Mouse (Mus musculus): ENCODE data around the gene Slc35b2. TPM values are rescaled to one million over a fixed set of nuclear protein-coding genes. Genes with fewer than 3 reads are reported as not detected.
A peak's percentile ranks its signal among the peaks of the same experiment; 100 is the strongest.

Gene Slc35b2
- polyA plus RNA-seq, 1 experiment from 2014 or later, result 97.9 TPM

DNA sequence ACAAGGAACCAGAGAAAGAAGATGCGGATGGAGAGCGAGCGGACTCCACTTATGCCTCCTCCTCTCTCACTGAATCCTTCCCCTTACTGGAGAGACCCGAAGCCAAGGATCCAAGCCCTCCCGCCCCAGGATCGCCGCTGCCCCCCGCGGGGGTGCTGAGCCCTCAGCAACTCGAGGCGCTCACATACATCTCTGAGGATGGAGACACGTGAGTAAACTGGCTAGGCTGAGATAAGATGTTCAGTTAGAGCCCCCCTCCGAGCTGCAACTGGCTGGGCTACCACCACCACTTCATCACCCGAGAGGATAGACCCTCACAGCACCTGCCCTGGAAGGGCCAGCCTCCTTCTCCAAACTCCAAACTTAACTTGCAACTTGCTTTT lies 7.6 kb upstream of the Slc35b2 start:
- peak overlapping the region; percentile 63 for H3K9ac ChIP-seq (replicated peaks)
- no peaks in the 10 kb centered on the region for H3K9me3 ChIP-seq
- H3K27ac ChIP-seq (replicated peaks), result no peak overlapping the region
- no peak for ATAC-seq (replicated peaks)
- WGBS, result 3% methylated on average over 14 of the region's 14 CpGs
- peaks cover 8% of the 10 kb centered on the region for H3K4me1 ChIP-seq
- H3K4me2 ChIP-seq (replicated peaks), result peak overlapping the region; percentile 87
- H3K27me3 ChIP-seq, result 0 out of 2 replicates have a peak, but pooled peaks cover 2% of the 10 kb centered on the region
- H3K36me3 ChIP-seq, result no peaks in the 10 kb centered on the region
- peak overlapping the region; percentile 49 for H3K4me3 ChIP-seq

DNA sequence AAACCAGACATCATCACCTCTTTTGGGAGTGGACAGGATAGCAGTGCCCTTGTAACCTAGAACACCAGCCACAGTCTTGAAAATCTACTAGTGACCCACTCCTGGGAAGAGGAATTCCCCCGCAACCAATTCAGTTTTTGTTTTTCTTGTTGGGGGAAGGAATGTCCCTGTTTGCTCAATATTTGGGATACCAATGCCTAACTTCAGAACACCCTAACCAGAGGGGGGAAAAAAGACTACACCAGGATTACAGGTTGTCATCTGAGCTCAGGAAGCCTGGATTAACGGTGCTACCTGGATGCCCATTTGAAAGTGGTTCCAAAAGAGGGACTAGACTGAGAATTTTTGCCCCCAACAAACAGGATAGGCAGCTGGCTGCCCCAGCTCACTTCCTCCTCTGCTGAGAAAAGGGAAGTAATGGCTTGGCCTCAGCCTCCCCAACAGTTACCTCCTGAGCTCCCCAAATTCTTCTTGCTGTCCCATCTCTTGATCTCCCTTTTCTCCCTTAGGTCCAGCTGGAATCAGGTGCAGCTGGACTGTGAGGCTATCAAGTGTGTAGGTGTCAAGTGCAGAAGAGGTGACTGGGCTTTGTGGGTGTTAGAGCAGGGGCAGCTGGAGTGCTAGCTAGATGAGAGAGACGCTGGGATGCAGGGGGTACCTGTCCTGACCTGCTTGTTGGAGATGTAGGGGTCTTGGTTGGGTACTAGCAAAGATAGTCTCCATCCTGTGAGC lies 7.0 kb upstream of the Slc35b2 start:
- 0 out of 2 replicates have a peak, but pooled peaks cover 2% of the 10 kb centered on the region for H3K27me3 ChIP-seq
- H3K4me2 ChIP-seq (replicated peaks), result peak overlapping the region; percentile 87
- H3K27ac ChIP-seq (replicated peaks), result no peak overlapping the region
- ATAC-seq (replicated peaks), result no peak
- no peaks in the 10 kb centered on the region for H3K36me3 ChIP-seq
- peaks cover 8% of the 10 kb centered on the region for H3K4me1 ChIP-seq
- no peak overlapping the region for H3K9ac ChIP-seq (replicated peaks)
- peak overlapping the region; percentile 49 for H3K4me3 ChIP-seq
- 71% methylated on average over 3 of the region's 3 CpGs for WGBS
- H3K9me3 ChIP-seq, result no peaks in the 10 kb centered on the region

DNA sequence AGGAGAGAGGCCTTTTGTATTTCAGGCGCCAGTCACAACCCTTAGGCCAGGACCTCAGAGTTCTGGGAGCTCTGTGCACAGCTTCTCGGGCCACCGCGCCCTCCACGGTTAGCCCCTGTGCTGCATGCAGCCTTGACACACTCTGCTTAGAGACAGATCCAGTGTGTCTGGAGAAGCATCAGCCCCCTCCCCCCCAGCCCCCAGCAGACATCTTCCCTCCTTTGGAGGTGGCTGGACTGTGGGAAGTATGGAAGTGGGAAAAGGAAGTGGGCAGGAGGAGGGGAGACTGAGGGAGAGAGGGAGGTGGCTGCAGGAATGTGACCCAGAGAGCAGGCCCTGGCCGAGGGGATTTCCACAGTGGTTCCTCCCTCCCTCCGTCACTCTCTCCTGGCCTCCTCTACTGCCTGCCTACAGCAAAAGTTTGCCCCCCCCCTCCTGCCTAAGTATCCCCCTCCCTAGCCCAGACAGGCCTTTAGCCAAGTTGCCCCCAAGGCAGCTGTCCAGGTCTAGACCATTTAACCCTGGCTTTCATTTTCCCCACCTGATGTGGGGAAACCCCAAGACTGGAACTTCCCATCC lies 6.3 kb upstream of the Slc35b2 start:
- H3K4me2 ChIP-seq (replicated peaks), result no peak overlapping the region
- no peak overlapping the region for H3K27ac ChIP-seq (replicated peaks)
- peaks cover 8% of the 10 kb centered on the region for H3K4me1 ChIP-seq
- H3K9ac ChIP-seq (replicated peaks), result no peak overlapping the region
- H3K36me3 ChIP-seq, result no peaks in the 10 kb centered on the region
- H3K27me3 ChIP-seq, result 0 out of 2 replicates have a peak, but pooled peaks cover 2% of the 10 kb centered on the region
- H3K9me3 ChIP-seq, result no peaks in the 10 kb centered on the region
- H3K4me3 ChIP-seq, result no peak overlapping the region
- WGBS, result 69% methylated on average over 7 of the region's 7 CpGs
- no peak for ATAC-seq (replicated peaks)

DNA sequence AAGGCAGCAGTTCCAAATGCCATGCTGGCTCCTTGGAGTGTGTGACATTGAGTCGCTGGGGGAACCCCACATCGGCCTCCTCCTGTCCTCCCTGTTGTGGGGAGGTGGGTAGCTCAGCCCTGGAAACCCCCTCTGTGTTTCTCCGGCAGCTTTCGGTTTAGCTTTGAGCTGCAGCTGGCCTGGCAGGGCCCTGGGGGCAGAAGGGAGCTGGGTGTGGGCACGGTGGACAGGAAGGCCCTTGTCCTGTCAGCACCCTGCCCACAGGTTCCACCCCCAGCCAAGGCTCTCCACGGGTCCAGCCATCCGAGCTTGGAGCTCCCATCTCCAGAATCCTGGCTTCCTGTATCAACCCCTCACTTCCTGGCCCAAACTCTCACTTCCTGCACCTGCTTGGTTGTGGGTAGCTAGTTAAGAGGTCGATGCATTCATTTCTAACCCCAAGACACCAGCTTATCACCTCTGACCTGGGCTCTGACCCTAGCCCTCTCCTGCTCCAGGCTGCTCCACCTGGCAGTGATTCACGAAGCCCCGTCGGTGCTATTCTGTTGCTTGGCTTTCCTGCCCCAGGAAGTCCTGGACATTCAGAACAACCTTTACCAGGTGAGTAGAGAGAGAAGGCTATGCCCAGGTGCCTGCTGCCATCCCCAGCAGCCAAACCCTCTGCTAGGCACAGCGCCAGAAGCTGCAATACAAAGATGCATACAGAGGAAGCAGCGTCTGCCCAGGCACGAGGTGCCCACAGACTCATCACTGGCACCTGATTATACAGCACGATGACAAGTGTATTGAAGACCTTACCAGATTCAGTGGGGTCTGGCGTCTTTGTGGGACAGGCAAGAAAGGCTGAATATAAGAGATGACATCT lies 5.4 kb upstream of the Slc35b2 start:
- Histone ChIP-seq H3K4me1 (peaks cover 8% of the 10 kb centered on the region), H3K27me3 (0 out of 2 replicates have a peak, but pooled peaks cover 2% of the 10 kb centered on the region), H3K9me3 (no peaks in the 10 kb centered on the region), H3K4me2 (replicated peaks) (no peak overlapping the region), H3K9ac (replicated peaks) (no peak overlapping the region), H3K27ac (replicated peaks) (no peak overlapping the region), H3K36me3 (no peaks in the 10 kb centered on the region), H3K4me3 (no peak overlapping the region)
- WGBS, result 76% methylated on average over 16 of the region's 16 CpGs
- ATAC-seq (replicated peaks), result no peak

DNA sequence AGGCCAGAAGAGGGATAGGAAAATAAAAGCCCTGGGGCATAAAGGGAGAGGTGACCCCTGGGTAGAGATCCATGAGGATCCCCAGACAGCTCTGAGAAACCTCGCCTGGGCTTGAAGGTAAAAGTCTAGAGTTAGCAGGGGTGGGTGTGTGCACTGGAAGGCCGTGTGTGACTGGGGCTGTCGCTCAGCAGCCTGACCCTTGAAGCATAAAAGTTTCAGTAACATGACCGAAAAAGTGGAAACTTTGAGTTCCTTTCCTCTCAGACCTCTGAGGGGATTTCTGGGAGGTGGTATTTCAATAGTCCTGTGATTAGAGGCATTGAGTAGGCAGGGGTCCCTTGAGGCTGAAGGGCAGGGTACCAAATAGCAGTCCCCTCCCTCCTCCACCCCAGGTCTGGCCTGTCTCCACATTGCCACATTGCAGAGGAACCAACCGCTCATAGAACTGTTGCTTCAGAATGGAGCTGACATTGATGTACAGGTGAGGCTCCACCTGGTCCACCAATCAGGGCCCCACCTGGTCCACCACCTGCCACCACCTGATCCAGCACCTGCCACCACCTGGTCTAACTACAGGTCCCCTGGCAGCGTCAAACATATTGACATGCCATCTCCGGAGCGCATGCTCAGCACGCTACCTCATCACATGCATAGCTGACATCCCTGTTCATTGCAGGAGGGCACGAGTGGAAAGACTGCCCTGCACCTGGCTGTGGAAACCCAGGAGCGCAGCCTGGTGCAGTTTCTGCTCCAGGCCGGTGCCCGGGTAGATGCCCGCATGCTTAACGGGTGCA lies 3.7 kb upstream of the Slc35b2 start:
- Histone ChIP-seq H3K4me2 (replicated peaks) (no peak overlapping the region), H3K9me3 (no peaks in the 10 kb centered on the region), H3K27ac (replicated peaks) (no peak overlapping the region), H3K4me1 (peaks cover 16% of the 10 kb centered on the region), H3K36me3 (no peaks in the 10 kb centered on the region), H3K4me3 (no peak overlapping the region), H3K9ac (replicated peaks) (no peak overlapping the region), H3K27me3 (0 out of 2 replicates have a peak, but pooled peaks cover under 1% of the 10 kb centered on the region)
- WGBS, result 84% methylated on average over 15 of the region's 15 CpGs
- no peak for ATAC-seq (replicated peaks)

DNA sequence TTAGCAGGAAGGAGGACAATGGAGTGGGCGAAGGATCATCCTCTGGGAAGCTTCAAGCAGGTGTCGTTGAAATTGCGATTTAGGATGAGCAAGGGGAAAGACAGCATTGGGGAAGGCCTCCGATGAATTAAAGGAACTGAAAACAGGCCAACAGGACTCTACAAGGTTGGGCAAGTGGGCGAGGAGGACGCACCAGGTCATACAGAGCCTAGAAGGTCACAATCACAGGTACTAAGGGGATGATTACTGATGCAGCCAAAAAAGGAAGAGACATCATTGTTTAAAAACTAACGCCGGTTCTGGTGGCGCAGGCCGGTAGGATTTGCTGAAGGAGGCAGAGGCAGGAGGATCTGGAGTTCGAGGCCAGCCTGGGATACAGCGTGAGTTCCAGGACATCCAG lies 458 bp upstream of the Slc35b2 start:
- no peak overlapping the region for H3K27ac ChIP-seq (replicated peaks)
- 80% methylated on average over 12 of the region's 12 CpGs for WGBS
- peaks cover 26% of the 10 kb centered on the region for H3K36me3 ChIP-seq
- no peaks in the 10 kb centered on the region for H3K27me3 ChIP-seq
- H3K9ac ChIP-seq (replicated peaks), result no peak overlapping the region
- ATAC-seq (replicated peaks), result no peak
- peaks cover 30% of the 10 kb centered on the region for H3K4me1 ChIP-seq
- H3K9me3 ChIP-seq, result no peaks in the 10 kb centered on the region
- no peak overlapping the region; the same call in 1 of the 2 replicates for H3K4me3 ChIP-seq
- H3K4me2 ChIP-seq (replicated peaks), result no peak overlapping the region

DNA sequence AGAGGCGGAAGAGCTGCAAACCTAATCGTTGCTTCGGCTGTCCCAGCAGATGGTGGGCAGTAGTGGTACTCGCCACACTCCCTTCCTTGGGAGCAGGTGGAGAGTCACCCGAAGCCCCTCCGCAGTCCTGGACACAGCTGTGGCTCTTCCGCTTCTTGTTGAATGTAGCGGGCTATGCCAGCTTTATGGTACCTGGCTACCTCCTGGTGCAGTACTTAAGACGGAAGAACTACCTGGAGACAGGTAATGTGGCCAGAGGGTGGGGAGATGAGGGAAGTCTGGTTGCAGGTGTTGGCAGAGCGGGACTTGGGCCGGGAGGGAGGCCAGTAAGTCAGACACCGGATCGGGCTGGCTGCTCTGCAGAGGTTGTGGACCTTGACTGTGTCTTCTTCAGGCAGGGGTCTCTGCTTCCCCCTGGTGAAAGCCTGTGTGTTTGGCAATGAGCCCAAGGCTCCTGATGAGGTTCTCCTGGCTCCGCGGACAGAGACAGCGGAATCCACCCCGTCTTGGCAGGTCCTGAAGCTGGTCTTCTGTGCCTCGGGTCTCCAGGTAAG lies 934 bp downstream of the Slc35b2 start:
- peak overlapping the region; percentile 94 for H3K9ac ChIP-seq (replicated peaks)
- H3K9me3 ChIP-seq, result no peaks in the 10 kb centered on the region
- peaks cover 40% of the 10 kb centered on the region for H3K36me3 ChIP-seq
- H3K27ac ChIP-seq (replicated peaks), result peak overlapping the region; percentile 86
- WGBS, result 7% methylated on average over 18 of the region's 18 CpGs
- ATAC-seq (replicated peaks), result no peak
- H3K4me1 ChIP-seq, result peaks cover 31% of the 10 kb centered on the region
- H3K27me3 ChIP-seq, result no peaks in the 10 kb centered on the region
- H3K4me3 ChIP-seq, result peak overlapping the region; percentile 89
- peak overlapping the region; percentile 98 for H3K4me2 ChIP-seq (replicated peaks)

DNA sequence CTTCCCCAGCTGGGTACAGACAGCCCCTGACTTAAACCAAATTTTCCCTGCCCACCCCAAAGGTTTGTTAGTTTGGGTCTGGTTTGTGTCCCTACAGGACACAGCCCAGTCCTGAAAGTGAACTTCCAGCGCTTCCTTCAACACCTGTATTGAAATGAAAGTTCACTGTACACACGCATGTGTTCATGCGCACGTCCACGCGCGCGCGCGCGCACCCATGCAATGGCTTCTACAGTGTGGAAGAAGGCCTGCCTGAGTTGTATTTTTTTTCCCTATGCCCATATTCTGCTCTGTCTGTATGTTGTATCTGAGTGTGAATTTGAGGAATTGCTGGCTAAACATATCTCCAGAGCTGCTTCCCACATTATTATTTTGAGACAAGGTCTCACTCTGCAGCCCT lies 1.4 kb downstream of the Slc35b2 start:
- WGBS, result 93% methylated on average over 11 of the region's 11 CpGs
- H3K9me3 ChIP-seq, result no peaks in the 10 kb centered on the region
- H3K4me2 ChIP-seq (replicated peaks), result peak overlapping the region; percentile 98
- H3K27me3 ChIP-seq, result no peaks in the 10 kb centered on the region
- ATAC-seq (replicated peaks), result no peak
- H3K4me3 ChIP-seq, result peak overlapping the region; percentile 89
- peaks cover 35% of the 10 kb centered on the region for H3K4me1 ChIP-seq
- H3K27ac ChIP-seq (replicated peaks), result no peak overlapping the region
- peaks cover 45% of the 10 kb centered on the region for H3K36me3 ChIP-seq
- peak overlapping the region; percentile 94 for H3K9ac ChIP-seq (replicated peaks)

DNA sequence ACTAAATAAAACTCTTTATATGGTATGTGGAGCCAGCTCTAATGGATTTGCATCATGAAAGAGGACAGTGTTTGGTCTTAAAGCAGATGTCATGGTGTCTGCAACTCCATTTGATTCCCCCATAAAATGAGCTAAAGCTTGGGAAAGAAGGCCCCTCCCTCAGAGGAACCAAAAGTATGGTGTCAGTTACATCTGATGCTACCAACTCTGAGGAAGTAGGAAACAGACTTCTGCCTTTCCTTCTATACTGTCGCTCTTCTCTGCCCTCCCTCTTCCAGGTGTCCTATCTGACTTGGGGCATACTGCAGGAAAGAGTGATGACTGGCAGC lies 2.3 kb downstream of the Slc35b2 start:
- Histone ChIP-seq H3K4me3 (no peak overlapping the region), H3K27ac (replicated peaks) (no peak overlapping the region), H3K36me3 (peaks cover 54% of the 10 kb centered on the region), H3K27me3 (no peaks in the 10 kb centered on the region), H3K9ac (replicated peaks) (no peak overlapping the region), H3K4me2 (replicated peaks) (no peak overlapping the region), H3K4me1 (peaks cover 44% of the 10 kb centered on the region), H3K9me3 (no peaks in the 10 kb centered on the region)
- no peak for ATAC-seq (replicated peaks)
- 77% methylated on average over 1 of the region's 1 CpGs for WGBS

DNA sequence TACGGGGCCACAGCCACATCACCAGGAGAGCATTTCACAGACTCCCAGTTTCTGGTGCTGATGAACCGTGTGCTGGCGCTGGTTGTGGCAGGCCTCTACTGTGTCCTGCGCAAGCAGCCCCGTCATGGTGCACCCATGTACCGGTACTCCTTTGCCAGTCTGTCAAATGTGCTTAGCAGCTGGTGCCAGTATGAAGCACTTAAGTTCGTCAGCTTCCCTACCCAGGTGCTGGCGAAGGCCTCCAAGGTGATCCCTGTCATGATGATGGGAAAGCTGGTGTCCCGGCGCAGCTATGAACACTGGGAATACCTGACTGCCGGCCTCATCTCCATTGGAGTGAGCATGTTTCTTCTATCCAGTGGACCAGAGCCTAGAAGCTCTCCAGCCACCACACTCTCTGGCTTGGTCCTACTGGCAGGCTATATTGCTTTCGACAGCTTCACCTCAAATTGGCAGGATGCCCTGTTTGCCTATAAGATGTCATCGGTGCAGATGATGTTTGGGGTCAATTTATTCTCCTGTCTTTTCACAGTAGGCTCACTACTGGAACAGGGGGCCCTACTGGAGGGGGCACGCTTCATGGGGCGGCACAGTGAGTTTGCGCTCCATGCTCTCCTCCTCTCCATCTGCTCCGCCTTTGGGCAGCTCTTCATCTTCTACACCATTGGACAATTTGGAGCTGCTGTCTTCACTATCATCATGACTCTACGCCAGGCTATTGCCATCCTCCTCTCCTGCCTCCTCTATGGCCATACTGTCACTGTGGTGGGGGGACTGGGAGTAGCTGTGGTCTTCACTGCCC lies 2.9 kb downstream of the Slc35b2 start:
- Histone ChIP-seq H3K4me1 (peaks cover 50% of the 10 kb centered on the region), H3K27ac (replicated peaks) (0 out of 2 replicates have a peak overlapping the region, but pooled peaks have one; percentile 8), H3K9me3 (no peaks in the 10 kb centered on the region), H3K27me3 (no peaks in the 10 kb centered on the region), H3K9ac (replicated peaks) (no peak overlapping the region), H3K36me3 (peaks cover 59% of the 10 kb centered on the region), H3K4me3 (no peak overlapping the region), H3K4me2 (replicated peaks) (no peak overlapping the region)
- WGBS, result 63% methylated on average over 18 of the region's 18 CpGs
- ATAC-seq (replicated peaks), result no peak

DNA sequence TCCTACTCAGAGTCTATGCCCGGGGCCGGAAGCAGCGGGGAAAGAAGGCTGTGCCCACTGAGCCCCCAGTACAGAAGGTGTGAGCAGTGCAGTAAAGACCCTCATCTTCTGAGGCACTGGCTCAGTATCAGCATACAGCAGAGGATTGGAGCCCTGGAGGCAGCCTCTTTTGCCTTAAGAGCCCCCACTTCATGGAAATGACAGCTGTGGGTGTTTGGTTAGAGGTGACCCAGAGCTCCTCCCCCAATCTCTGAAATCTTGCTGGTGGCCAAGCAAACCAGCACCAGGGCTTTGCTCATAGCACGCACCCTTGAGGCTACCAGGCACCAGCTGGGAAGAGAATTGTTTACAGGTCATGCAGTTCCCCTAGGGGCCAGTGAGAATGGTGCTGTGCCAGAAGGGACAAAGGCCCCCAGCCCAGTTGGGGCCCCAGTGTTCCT lies 3.5 kb downstream of the Slc35b2 start:
- Histone ChIP-seq H3K27ac (replicated peaks) (0 out of 2 replicates have a peak overlapping the region, but pooled peaks have one; percentile 8), H3K4me2 (replicated peaks) (no peak overlapping the region)
- 24% methylated on average over 4 of the region's 4 CpGs for WGBS

More for the DNA sequence above, 3.5 kb downstream of the Slc35b2 start:
- H3K9me3 ChIP-seq, result no peaks in the 10 kb centered on the region
- no peaks in the 10 kb centered on the region for H3K27me3 ChIP-seq
- no peak for ATAC-seq (replicated peaks)
- H3K4me3 ChIP-seq, result no peak overlapping the region
- peaks cover 55% of the 10 kb centered on the region for H3K4me1 ChIP-seq
- H3K9ac ChIP-seq (replicated peaks), result no peak overlapping the region
- peaks cover 61% of the 10 kb centered on the region for H3K36me3 ChIP-seq

Data from forebrain, embryonic 15.5 days (tissue).